8 mouse cellular contexts compared by ENCODE assay signal in the genomic region with DNA sequence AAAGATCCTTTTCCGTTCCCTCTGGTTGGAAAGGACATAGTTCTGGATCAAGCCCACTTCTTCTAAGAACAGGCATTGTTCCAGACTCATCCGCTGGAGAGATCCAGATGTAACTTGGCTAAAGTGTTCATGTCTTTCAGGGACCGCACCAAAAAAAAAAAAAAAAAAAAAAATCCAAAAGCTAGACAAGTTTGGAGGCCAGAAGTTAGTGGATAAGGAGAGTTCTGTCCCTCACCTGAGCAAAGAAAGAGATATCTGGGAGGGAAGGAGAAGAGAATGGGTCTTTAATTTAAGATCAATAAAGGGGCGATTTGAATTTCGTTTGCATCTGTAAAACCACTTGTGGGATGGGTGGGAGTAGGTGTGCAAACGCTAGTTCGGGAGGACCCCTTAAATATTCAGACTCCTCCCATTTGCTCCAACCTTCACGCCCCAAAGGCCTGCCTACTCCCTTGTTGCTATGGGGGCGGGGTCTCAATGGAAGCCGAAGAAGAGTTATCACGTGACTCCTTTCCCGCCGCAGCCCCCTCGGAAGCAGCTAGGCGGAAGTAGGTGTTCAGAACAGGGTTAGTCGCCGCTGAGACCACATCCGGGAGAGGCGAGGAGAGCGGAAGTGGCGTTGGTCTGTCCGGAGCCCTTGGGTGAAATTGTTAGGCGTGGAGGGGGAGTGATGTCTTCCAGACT. TPM values are rescaled to one million over a fixed set of nuclear protein-coding genes. Genes with fewer than 3 reads are reported as not detected.
A peak's percentile ranks its signal among the peaks of the same experiment; 100 is the strongest.
DNase-seq lines count a peak whose midpoint lies in the region; ATAC-seq and TF ChIP-seq lines count a peak whose summit lies in the region.

A gene (plus strand): TSS at position 554 of the 684 bp plus-strand sequence.

- peak within 1 kb of the TSS; percentile 82 for H3K4me2 ChIP-seq in embryonic facial prominence, embryonic 14.5 days (ENCODE audit: low read depth, low read length)
- peak within 1 kb of the TSS; percentile 77 for H3K4me2 ChIP-seq in limb, embryonic 13.5 days (replicated peaks)
- H3K4me2 ChIP-seq in midbrain, embryonic 16.5 days (ENCODE audit: low read length): peak within 1 kb of the TSS; percentile 95

- H3K9ac ChIP-seq in embryonic facial prominence, embryonic 14.5 days (ENCODE audit: low read depth, low read length): peak within 1 kb of the TSS; percentile 73
- peak within 1 kb of the TSS; percentile 36 for H3K9ac ChIP-seq in heart, adult 2 months (ENCODE audit: low read depth, low read length)
- H3K9ac ChIP-seq in limb, embryonic 13.5 days: peak within 1 kb of the TSS; percentile 77
- H3K9ac ChIP-seq in midbrain, embryonic 16.5 days (ENCODE audit: low read depth, low read length): peak within 1 kb of the TSS; percentile 78

- peak within 1 kb of the TSS; percentile 57 for H3K4me3 ChIP-seq in embryonic facial prominence, embryonic 14.5 days (ENCODE audit: low read depth, low read length)
- H3K4me3 ChIP-seq in heart, adult 2 months: peak within 1 kb of the TSS; percentile 70
- peak within 1 kb of the TSS; percentile 53 for H3K4me3 ChIP-seq in limb, embryonic 13.5 days
- peak within 1 kb of the TSS; percentile 58 for H3K4me3 ChIP-seq in midbrain, embryonic 16.5 days (ENCODE audit: low read depth, low read length)

- peak; percentile 14; the same call in 1 of the 2 replicates for TF ChIP-seq CTCF in heart, adult 2 months (IDR thresholded peaks at IDR 0.05)

- no peaks in the 10 kb centered on the region for H3K27me3 ChIP-seq in embryonic facial prominence, embryonic 14.5 days (replicated peaks; ENCODE audit: control insufficient read depth, insufficient read depth, low read length)
- H3K27me3 ChIP-seq in heart, adult 2 months (ENCODE audit: control insufficient read depth, insufficient read depth, low read length): no peaks in the 10 kb centered on the region
- H3K27me3 ChIP-seq in limb, embryonic 13.5 days: no peaks in the 10 kb centered on the region
- no peaks in the 10 kb centered on the region for H3K27me3 ChIP-seq in midbrain, embryonic 16.5 days (ENCODE audit: control insufficient read depth, insufficient read depth, low read depth, low read length)

- WGBS in embryonic facial prominence, embryonic 14.5 days: 5% methylated on average over 23 of the region's 23 CpGs
- WGBS in heart, adult 2 months: 3% methylated on average over 23 of the region's 23 CpGs
- 5% methylated on average over 23 of the region's 23 CpGs for WGBS in limb, embryonic 13.5 days
- WGBS in midbrain, embryonic 16.5 days: 7% methylated on average over 23 of the region's 23 CpGs

- DNase-seq in 3T3-L1 (ENCODE audit: low read depth, low spot score): peak; percentile 99
- peak; percentile 67 to 85 for DNase-seq in adrenal gland, postnatal 4 days (ENCODE audit: low spot score in 2 of 2)
- peak; percentile 99 for DNase-seq in embryonic facial prominence, embryonic 14.5 days (ENCODE audit: low spot score)
- peak; percentile 90 to 96 for DNase-seq in heart, adult 2 months
- peak; percentile 93 to 97 for DNase-seq in kidney, adult 8-10 months
- peak; percentile 68 to 92 for DNase-seq in spleen, postnatal 10 days (ENCODE audit: low spot score in 2 of 2)

- no peaks in the 10 kb centered on the region; the same call in 1 of the 2 replicates for H3K79me2 ChIP-seq in heart, adult 2 months (replicated peaks; ENCODE audit: control insufficient read depth, insufficient read depth, low read length)

- H3K4me1 ChIP-seq in embryonic facial prominence, embryonic 14.5 days (ENCODE audit: control insufficient read depth, insufficient read depth, low read length): peaks cover 11% of the 10 kb centered on the region; the same call in 1 of the 2 replicates
- peaks cover 6% of the 10 kb centered on the region for H3K4me1 ChIP-seq in heart, adult 2 months (ENCODE audit: control insufficient read depth, insufficient read depth, low read length)
- H3K4me1 ChIP-seq in limb, embryonic 13.5 days: peaks cover 13% of the 10 kb centered on the region
- H3K4me1 ChIP-seq in midbrain, embryonic 16.5 days (ENCODE audit: control insufficient read depth, insufficient read depth, low read length): peaks cover 18% of the 10 kb centered on the region

- intact Hi-C loops in heart, adult 2 months (cut with DNase I): loop anchor here (1.0 to 10.0 kb wide), 3 partner anchors 43 to 247 kb away; a partner anchor contains a TSS

- H3K9me3 ChIP-seq in embryonic facial prominence, embryonic 14.5 days (ENCODE audit: control insufficient read depth, low read length): no peaks in the 10 kb centered on the region
- H3K9me3 ChIP-seq in limb, embryonic 13.5 days: no peaks in the 10 kb centered on the region
- no peaks in the 10 kb centered on the region for H3K9me3 ChIP-seq in midbrain, embryonic 16.5 days (replicated peaks; ENCODE audit: control insufficient read depth, low read length, poor library complexity, severe bottlenecking)

- peak within 1 kb of the TSS; percentile 77 for H3K27ac ChIP-seq in embryonic facial prominence, embryonic 14.5 days (replicated peaks; ENCODE audit: low read depth, low read length)
- H3K27ac ChIP-seq in heart, adult 2 months: peak within 1 kb of the TSS; percentile 78
- no peak within 1 kb of the TSS for H3K27ac ChIP-seq in limb, embryonic 13.5 days
- peak within 1 kb of the TSS; percentile 33; the same call in 1 of the 2 replicates for H3K27ac ChIP-seq in midbrain, embryonic 16.5 days (ENCODE audit: low read length)

- H3K36me3 ChIP-seq in embryonic facial prominence, embryonic 14.5 days (ENCODE audit: control insufficient read depth, insufficient read depth, low read length): no peaks in the 10 kb centered on the region
- H3K36me3 ChIP-seq in heart, adult 2 months (ENCODE audit: control insufficient read depth, insufficient read depth, low read length): peaks cover 9% of the 10 kb centered on the region
- H3K36me3 ChIP-seq in limb, embryonic 13.5 days: no peaks in the 10 kb centered on the region; the same call in 1 of the 2 replicates
- H3K36me3 ChIP-seq in midbrain, embryonic 16.5 days (ENCODE audit: control insufficient read depth, insufficient read depth, low read length): no peaks in the 10 kb centered on the region

- peak; percentile 76; the same call in 1 of the 2 replicates for TF ChIP-seq EP300 in heart, adult 2 months (IDR thresholded peaks at IDR 0.05; ENCODE audit: insufficient read depth, low read depth, low read length)

- ATAC-seq in embryonic facial prominence, embryonic 14.5 days (ENCODE audit: low read depth): peak; percentile 99
- ATAC-seq in limb, embryonic 13.5 days (ENCODE audit: low FRiP score, low read depth): peak; percentile 98
- ATAC-seq in midbrain, embryonic 16.5 days: peak; percentile 99

- TF ChIP-seq POLR2A in heart, adult 2 months (IDR thresholded peaks at IDR 0.05; ENCODE audit: insufficient read depth, low read depth, low read length): peak; percentile 83

RNA-seq across cellular contexts. Expression of the gene that starts here (rescaled TPM):
- 10 to 100 TPM; 34.2 to 34.8 TPM for total RNA-seq in adrenal gland, postnatal 4 days (2021)
- 39.1 and 43.6 TPM in 2 replicates for polyA plus RNA-seq in embryonic facial prominence, embryonic 14.5 days (2014; fragmentation: Nextera tagmentation; extraction: Ambion mirVana)
- total RNA-seq in heart, adult 2 months (2021): 10 to 100 TPM; 23.7 to 25.1 TPM
- polyA plus RNA-seq in heart, adult 2 months (2012; rRNA removed): 12.7 and 17.9 TPM in 2 replicates
- polyA plus RNA-seq in limb, embryonic 13.5 days (2015; fragmentation: Nextera tagmentation; extraction: Ambion mirVana): 65.0 and 70.5 TPM in 2 replicates
- 142 and 146 TPM in 2 replicates for polyA plus RNA-seq in midbrain, embryonic 16.5 days (2015; fragmentation: Nextera tagmentation; extraction: Ambion mirVana)
